Mouse (Mus musculus): ENCODE results near the gene Slc38a8. TPM values are rescaled to one million over a fixed set of nuclear protein-coding genes. Genes with fewer than 3 reads are reported as not detected.

Slc38a8 gene
- 0.11 TPM in 1 of 2 replicates, not detected in the other for polyA plus RNA-seq (2014; fragmentation: Nextera tagmentation; extraction: Ambion mirVana)

DNA sequence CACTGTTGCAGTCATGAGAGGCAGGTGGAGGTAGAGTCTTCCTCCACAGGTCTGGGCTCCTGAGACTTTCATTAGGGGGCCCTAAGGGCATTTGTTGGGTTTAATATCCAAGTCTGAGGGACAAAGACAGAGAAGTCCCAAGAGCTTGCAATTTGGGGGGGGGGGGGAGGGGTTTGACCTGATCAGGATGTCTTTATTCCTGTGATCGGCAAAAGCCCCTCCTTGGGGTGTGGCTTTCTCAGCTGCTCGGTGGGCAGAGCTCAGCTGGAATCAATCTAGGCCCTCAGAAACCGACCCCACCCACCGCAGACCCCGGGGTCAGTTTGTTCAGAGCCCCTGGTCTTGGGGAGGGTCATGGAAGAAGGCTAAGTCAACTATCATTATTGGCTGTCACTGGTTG, at the start of gene Slc38a8:
Gene Slc38a8 (minus strand): TSS at position 101 of the 400 bp plus-strand sequence.
- H3K9ac ChIP-seq (ENCODE audit: low read depth, low read length): no peak within 1 kb of the TSS
- no peak within 1 kb of the TSS for H3K27ac ChIP-seq (ENCODE audit: low read depth, low read length)
- ATAC-seq (ENCODE audit: low FRiP score): no peak
- H3K9me3 ChIP-seq (ENCODE audit: control insufficient read depth, low read length): no peaks in the 10 kb centered on the region
- 44% methylated on average over 5 of the region's 5 CpGs for WGBS
- H3K27me3 ChIP-seq (ENCODE audit: control insufficient read depth, insufficient read depth, low read length): no peaks in the 10 kb centered on the region
- no peak within 1 kb of the TSS for H3K4me3 ChIP-seq (ENCODE audit: low read depth, low read length)
- H3K36me3 ChIP-seq (ENCODE audit: control insufficient read depth, insufficient read depth, low read length): no peaks in the 10 kb centered on the region
- DNase-seq (ENCODE audit: low spot score): no peak
- H3K4me1 ChIP-seq (replicated peaks; ENCODE audit: control insufficient read depth, insufficient read depth, low read length): no peaks in the 10 kb centered on the region
- no peak within 1 kb of the TSS for H3K4me2 ChIP-seq (replicated peaks; ENCODE audit: low read depth, low read length)

- H3K4me3 ChIP-seq (ENCODE audit: low read depth, low read length): no peak overlapping the region
- ATAC-seq (ENCODE audit: low FRiP score) (no peak), DNase-seq (ENCODE audit: low spot score) (no peak)
- H3K4me1 ChIP-seq (replicated peaks; ENCODE audit: control insufficient read depth, insufficient read depth, low read length): no peaks in the 10 kb centered on the region
- WGBS: 87% methylated on average over 7 of the region's 7 CpGs
- no peaks in the 10 kb centered on the region for H3K27me3 ChIP-seq (ENCODE audit: control insufficient read depth, insufficient read depth, low read length)
- H3K9ac ChIP-seq (ENCODE audit: low read depth, low read length): no peak overlapping the region
- H3K27ac ChIP-seq (ENCODE audit: low read depth, low read length): no peak overlapping the region
- no peaks in the 10 kb centered on the region for H3K36me3 ChIP-seq (ENCODE audit: control insufficient read depth, insufficient read depth, low read length)
- H3K4me2 ChIP-seq (replicated peaks; ENCODE audit: low read depth, low read length): no peak overlapping the region
- H3K9me3 ChIP-seq (ENCODE audit: control insufficient read depth, low read length): no peaks in the 10 kb centered on the region
Measured at GRCm38 (mm10) chr8:119548560-119549113, 47.1 kb upstream of the Slc38a8 start.

- Histone ChIP-seq H3K4me2 (replicated peaks; ENCODE audit: low read depth, low read length) (no peak overlapping the region), H3K36me3 (ENCODE audit: control insufficient read depth, insufficient read depth, low read length) (no peaks in the 10 kb centered on the region), H3K4me1 (replicated peaks; ENCODE audit: control insufficient read depth, insufficient read depth, low read length) (no peaks in the 10 kb centered on the region), H3K9me3 (ENCODE audit: control insufficient read depth, low read length) (no peaks in the 10 kb centered on the region), H3K4me3 (ENCODE audit: low read depth, low read length) (no peak overlapping the region), H3K9ac (ENCODE audit: low read depth, low read length) (no peak overlapping the region), H3K27ac (ENCODE audit: low read depth, low read length) (no peak overlapping the region), H3K27me3 (ENCODE audit: control insufficient read depth, insufficient read depth, low read length) (no peaks in the 10 kb centered on the region)
- no peak for DNase-seq (ENCODE audit: low spot score)
- WGBS: 87% methylated on average over 18 of the region's 18 CpGs
- ATAC-seq (ENCODE audit: low FRiP score): no peak
Measured at GRCm38 (mm10) chr8:119547019-119547691, 45.7 kb upstream of the Slc38a8 start.

GRCm38 (mm10) chr8:119545791-119546190, 44.3 kb upstream of the Slc38a8 start:
- Histone ChIP-seq H3K4me2 (replicated peaks; ENCODE audit: low read depth, low read length) (no peak overlapping the region), H3K27me3 (ENCODE audit: control insufficient read depth, insufficient read depth, low read length) (no peaks in the 10 kb centered on the region), H3K36me3 (ENCODE audit: control insufficient read depth, insufficient read depth, low read length) (peaks cover 9% of the 10 kb centered on the region; the same call in 1 of the 2 replicates), H3K4me1 (replicated peaks; ENCODE audit: control insufficient read depth, insufficient read depth, low read length) (no peaks in the 10 kb centered on the region), H3K9ac (ENCODE audit: low read depth, low read length) (no peak overlapping the region), H3K9me3 (ENCODE audit: control insufficient read depth, low read length) (no peaks in the 10 kb centered on the region), H3K27ac (ENCODE audit: low read depth, low read length) (no peak overlapping the region), H3K4me3 (ENCODE audit: low read depth, low read length) (no peak overlapping the region)
- WGBS: 95% methylated on average over 6 of the region's 6 CpGs
- DNase-seq (ENCODE audit: low spot score) (no peak), ATAC-seq (ENCODE audit: low FRiP score) (no peak)

DNA sequence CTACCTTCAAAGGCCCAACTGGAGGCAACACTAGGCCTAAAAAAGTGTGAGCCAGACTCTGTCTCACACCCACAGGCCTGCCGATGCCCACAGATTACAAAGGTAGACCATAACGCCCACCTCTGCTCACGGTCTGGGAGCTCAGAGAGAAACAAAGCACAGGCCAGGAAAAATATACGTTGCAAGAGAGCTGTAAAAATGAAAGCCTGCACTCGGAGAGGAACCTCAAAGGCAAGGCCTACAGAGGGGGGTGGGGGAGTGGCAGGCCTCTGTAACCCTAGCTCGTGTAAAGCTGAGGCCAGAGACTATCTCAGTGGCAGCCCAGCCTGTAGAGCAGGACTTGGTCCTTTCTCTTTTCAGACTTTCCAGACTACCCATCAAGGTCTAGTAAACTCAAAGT, 43.7 kb upstream of the Slc38a8 start:
- no peaks in the 10 kb centered on the region for H3K27me3 ChIP-seq (ENCODE audit: control insufficient read depth, insufficient read depth, low read length)
- no peak for ATAC-seq (ENCODE audit: low FRiP score)
- DNase-seq (ENCODE audit: low spot score): no peak
- H3K4me1 ChIP-seq (replicated peaks; ENCODE audit: control insufficient read depth, insufficient read depth, low read length): no peaks in the 10 kb centered on the region
- no peak overlapping the region for H3K9ac ChIP-seq (ENCODE audit: low read depth, low read length)
- H3K36me3 ChIP-seq (ENCODE audit: control insufficient read depth, insufficient read depth, low read length): peaks cover 9% of the 10 kb centered on the region; the same call in 1 of the 2 replicates
- no peak overlapping the region for H3K27ac ChIP-seq (ENCODE audit: low read depth, low read length)
- no peak overlapping the region for H3K4me3 ChIP-seq (ENCODE audit: low read depth, low read length)
- no peaks in the 10 kb centered on the region for H3K9me3 ChIP-seq (ENCODE audit: control insufficient read depth, low read length)
- 83% methylated on average over 6 of the region's 6 CpGs for WGBS
- H3K4me2 ChIP-seq (replicated peaks; ENCODE audit: low read depth, low read length): no peak overlapping the region

DNA sequence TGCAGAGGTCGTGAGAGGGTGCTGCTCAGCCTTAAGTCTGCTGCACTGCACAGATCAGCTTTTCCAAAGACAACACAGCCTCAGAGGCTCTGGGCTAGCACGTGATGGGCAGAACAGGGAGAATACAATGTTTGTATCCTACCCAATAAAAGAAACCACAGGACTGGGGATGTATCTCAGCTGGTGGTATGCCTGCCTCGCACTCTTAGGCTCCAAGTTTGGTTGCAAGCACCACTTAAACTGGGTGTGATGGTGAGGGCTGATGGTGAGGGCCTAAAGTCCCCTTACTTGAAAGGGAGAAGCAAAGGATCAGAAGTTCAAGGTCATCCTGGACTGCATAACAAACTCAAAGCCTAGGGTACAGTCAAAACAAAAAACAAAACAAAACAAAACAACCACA, 43.1 kb upstream of the Slc38a8 start:
- no peak overlapping the region for H3K4me3 ChIP-seq (ENCODE audit: low read depth, low read length)
- no peak overlapping the region for H3K9ac ChIP-seq (ENCODE audit: low read depth, low read length)
- H3K4me2 ChIP-seq (replicated peaks; ENCODE audit: low read depth, low read length): no peak overlapping the region
- ATAC-seq (ENCODE audit: low FRiP score): no peak
- 88% methylated on average over 3 of the region's 3 CpGs for WGBS
- no peak for DNase-seq (ENCODE audit: low spot score)
- H3K4me1 ChIP-seq (replicated peaks; ENCODE audit: control insufficient read depth, insufficient read depth, low read length): no peaks in the 10 kb centered on the region
- no peaks in the 10 kb centered on the region for H3K9me3 ChIP-seq (ENCODE audit: control insufficient read depth, low read length)
- peaks cover 9% of the 10 kb centered on the region; the same call in 1 of the 2 replicates for H3K36me3 ChIP-seq (ENCODE audit: control insufficient read depth, insufficient read depth, low read length)
- H3K27ac ChIP-seq (ENCODE audit: low read depth, low read length): no peak overlapping the region
- no peaks in the 10 kb centered on the region for H3K27me3 ChIP-seq (ENCODE audit: control insufficient read depth, insufficient read depth, low read length)

GRCm38 (mm10) chr8:119531973-119532372, 30.5 kb upstream of the Slc38a8 start:
- Histone ChIP-seq H3K4me3 (ENCODE audit: low read depth, low read length) (no peak overlapping the region), H3K9me3 (ENCODE audit: control insufficient read depth, low read length) (no peaks in the 10 kb centered on the region), H3K4me1 (replicated peaks; ENCODE audit: control insufficient read depth, insufficient read depth, low read length) (no peaks in the 10 kb centered on the region), H3K27ac (ENCODE audit: low read depth, low read length) (no peak overlapping the region), H3K36me3 (ENCODE audit: control insufficient read depth, insufficient read depth, low read length) (0 out of 2 replicates have a peak, but pooled peaks cover 4% of the 10 kb centered on the region), H3K4me2 (replicated peaks; ENCODE audit: low read depth, low read length) (no peak overlapping the region), H3K9ac (ENCODE audit: low read depth, low read length) (no peak overlapping the region), H3K27me3 (ENCODE audit: control insufficient read depth, insufficient read depth, low read length) (no peaks in the 10 kb centered on the region)
- 89% methylated on average over 9 of the region's 9 CpGs for WGBS
- no peak for ATAC-seq (ENCODE audit: low FRiP score)
- no peak for DNase-seq (ENCODE audit: low spot score)

- WGBS: 97% methylated on average over 3 of the region's 3 CpGs
- no peak overlapping the region for H3K9ac ChIP-seq (ENCODE audit: low read depth, low read length)
- no peak overlapping the region for H3K27ac ChIP-seq (ENCODE audit: low read depth, low read length)
- 0 out of 2 replicates have a peak, but pooled peaks cover 4% of the 10 kb centered on the region for H3K36me3 ChIP-seq (ENCODE audit: control insufficient read depth, insufficient read depth, low read length)
- no peak for ATAC-seq (ENCODE audit: low FRiP score)
- H3K4me3 ChIP-seq (ENCODE audit: low read depth, low read length): no peak overlapping the region
- no peak overlapping the region for H3K4me2 ChIP-seq (replicated peaks; ENCODE audit: low read depth, low read length)
- H3K9me3 ChIP-seq (ENCODE audit: control insufficient read depth, low read length): no peaks in the 10 kb centered on the region
- H3K4me1 ChIP-seq (replicated peaks; ENCODE audit: control insufficient read depth, insufficient read depth, low read length): no peaks in the 10 kb centered on the region
- H3K27me3 ChIP-seq (ENCODE audit: control insufficient read depth, insufficient read depth, low read length): no peaks in the 10 kb centered on the region
- no peak for DNase-seq (ENCODE audit: low spot score)
Measured at GRCm38 (mm10) chr8:119531397-119531796, 29.9 kb upstream of the Slc38a8 start.

DNA sequence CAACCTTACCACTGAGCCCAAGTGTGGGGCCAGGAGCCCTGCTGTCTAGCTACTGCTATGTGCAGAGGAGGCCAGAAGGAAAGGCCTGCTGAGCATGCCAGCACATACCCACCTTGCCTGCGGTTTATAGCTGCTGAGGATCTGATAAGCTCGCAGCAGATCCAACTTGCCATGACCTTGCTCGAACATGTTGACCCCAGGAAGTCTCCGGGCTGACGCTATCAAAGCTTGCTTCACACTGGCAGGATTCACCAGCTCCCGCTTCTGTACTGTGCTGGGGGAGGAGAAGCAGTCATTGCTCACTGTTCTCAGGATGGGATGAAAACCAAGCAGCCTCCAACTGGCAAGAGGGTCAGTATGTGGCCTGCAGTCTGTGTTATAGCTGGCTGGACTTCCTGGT, 29.4 kb upstream of the Slc38a8 start:
- Histone ChIP-seq H3K4me1 (replicated peaks; ENCODE audit: control insufficient read depth, insufficient read depth, low read length) (no peaks in the 10 kb centered on the region), H3K27ac (ENCODE audit: low read depth, low read length) (no peak overlapping the region), H3K9me3 (ENCODE audit: control insufficient read depth, low read length) (no peaks in the 10 kb centered on the region), H3K4me3 (ENCODE audit: low read depth, low read length) (no peak overlapping the region), H3K27me3 (ENCODE audit: control insufficient read depth, insufficient read depth, low read length) (no peaks in the 10 kb centered on the region), H3K9ac (ENCODE audit: low read depth, low read length) (no peak overlapping the region), H3K36me3 (ENCODE audit: control insufficient read depth, insufficient read depth, low read length) (0 out of 2 replicates have a peak, but pooled peaks cover 4% of the 10 kb centered on the region), H3K4me2 (replicated peaks; ENCODE audit: low read depth, low read length) (no peak overlapping the region)
- ATAC-seq (ENCODE audit: low FRiP score): no peak
- no peak for DNase-seq (ENCODE audit: low spot score)
- WGBS: 91% methylated on average over 6 of the region's 6 CpGs
